Mouse (Mus musculus): ENCODE results near the gene Cpsf4l. TPM values are rescaled to one million over a fixed set of nuclear protein-coding genes. Genes with fewer than 3 reads are reported as not detected.
"Not testable (repeated sequence)": the region's sequence is repeated elsewhere in the genome, so short reads cannot be mapped to it uniquely, and the experiment has no call there.

The Cpsf4l gene
- total RNA-seq, 2 experiments from 2014 or later = not detected

DNA sequence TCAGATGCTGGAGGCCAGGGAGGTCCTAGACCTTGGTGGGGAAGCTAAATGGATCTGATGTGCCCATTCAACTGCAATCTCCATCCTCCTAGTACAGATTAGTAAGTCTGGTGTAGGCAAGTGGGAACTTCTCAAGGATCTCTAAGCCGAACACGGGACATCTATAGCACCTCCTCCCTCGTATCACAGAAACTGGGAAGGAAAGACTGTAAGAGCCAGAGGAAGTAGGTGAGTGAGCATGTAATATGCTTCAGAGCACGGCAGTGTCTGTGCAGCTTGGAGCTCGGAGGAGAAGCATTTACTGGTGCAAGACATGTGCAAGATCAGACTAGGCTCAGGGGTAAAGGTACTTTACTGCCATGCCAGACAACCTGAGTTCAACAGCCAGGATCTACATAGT is 41.0 kb downstream of the Cpsf4l start:
- DNase-seq (ENCODE audit: low spot score) = no peak

GRCm38 (mm10) chr11:113667704-113668103 is 42.1 kb downstream of the Cpsf4l start:
- no peak for DNase-seq (ENCODE audit: low spot score)

GRCm38 (mm10) chr11:113667122-113667521 is 42.7 kb downstream of the Cpsf4l start:
- DNase-seq (ENCODE audit: low spot score) = no peak

- no peak for DNase-seq (ENCODE audit: low spot score)
Measured at GRCm38 (mm10) chr11:113666648-113667047, 43.2 kb downstream of the Cpsf4l start.

DNA sequence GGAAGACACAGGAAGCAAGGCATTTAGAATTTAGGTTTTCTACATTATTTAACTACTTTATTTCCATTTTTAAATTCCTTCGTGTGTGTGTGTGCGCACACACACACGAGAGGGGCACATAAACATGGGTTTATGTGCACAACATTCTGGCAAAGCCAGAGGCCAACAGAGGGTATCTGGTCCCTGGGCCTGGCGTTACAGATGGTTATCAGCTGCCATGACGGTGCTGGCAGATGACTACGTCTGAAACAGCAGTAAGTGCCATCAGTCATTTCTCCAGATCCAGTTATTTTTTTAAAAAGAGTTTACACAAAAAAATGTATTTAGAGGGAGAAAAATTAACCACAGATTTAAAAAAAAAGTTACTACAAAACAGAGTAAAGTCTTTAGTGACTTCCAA is 43.6 kb downstream of the Cpsf4l start:
- DNase-seq (ENCODE audit: low spot score) = no peak

DNA sequence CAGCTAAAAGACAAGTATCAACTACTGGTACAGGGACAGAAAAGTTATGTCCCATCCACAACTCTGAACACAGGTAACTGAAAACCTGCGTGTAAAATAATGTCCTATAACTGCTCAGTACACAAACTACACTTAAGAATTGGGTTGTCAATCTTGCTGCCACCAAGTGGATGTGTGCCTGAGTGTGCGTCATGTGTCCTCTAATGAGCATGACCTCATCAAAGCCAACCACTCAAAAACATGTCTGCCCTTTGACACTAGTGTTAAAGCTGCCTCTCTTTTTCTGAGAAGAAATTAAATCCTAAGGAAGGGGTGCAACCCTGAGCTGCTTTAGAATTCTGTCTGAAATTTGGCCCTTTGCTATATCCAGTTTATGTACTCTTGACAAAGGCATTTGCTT is 45.5 kb downstream of the Cpsf4l start:
- DNase-seq (ENCODE audit: low spot score) = no peak

GRCm38 (mm10) chr11:113661835-113662351 is 47.9 kb downstream of the Cpsf4l start:
- DNase-seq (ENCODE audit: low spot score) = no peak

- peak; percentile 45 for DNase-seq (ENCODE audit: low spot score)
Measured at GRCm38 (mm10) chr11:113660940-113661339, 48.9 kb downstream of the Cpsf4l start.

DNA sequence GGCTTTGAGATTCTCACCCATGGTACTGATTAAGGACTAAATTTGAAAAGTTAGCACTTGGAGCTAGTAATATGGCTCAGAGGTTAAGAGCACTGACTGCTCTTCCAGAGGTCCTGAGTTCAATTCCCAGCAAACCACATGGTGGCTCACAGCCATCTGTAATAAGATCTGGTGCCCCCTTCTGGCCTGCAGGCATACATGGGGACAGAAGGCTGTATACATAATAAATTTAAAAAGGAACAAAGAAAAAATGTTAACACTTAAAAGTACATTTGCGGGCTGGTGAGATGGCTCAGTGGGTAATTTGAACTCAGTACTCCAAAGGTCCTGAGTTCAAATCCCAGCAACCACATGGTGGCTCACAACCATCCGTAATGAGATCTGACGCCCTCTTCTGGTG is 49.6 kb downstream of the Cpsf4l start:
- DNase-seq (ENCODE audit: low spot score) = not testable (repeated sequence)

DNA sequence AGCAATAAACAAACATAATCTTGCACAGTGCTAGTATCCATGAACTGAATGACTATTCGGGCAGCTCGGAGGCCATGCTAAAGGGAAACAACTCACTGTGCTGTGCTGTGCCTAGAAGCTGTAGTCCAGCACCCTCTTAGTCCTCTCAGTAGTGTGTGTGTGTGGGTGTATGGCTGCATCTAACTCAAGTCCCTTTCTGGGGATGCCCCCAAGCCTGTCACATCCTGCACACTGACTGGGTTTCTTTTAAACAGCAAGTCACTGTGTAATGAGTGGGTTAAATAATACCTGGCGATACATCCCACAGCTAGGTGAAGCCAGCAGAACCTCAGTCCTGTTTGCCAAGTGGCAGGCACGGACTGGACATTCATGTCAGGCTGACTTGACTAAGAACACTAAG is 51.1 kb downstream of the Cpsf4l start:
- DNase-seq (ENCODE audit: low spot score) = no peak

DNA sequence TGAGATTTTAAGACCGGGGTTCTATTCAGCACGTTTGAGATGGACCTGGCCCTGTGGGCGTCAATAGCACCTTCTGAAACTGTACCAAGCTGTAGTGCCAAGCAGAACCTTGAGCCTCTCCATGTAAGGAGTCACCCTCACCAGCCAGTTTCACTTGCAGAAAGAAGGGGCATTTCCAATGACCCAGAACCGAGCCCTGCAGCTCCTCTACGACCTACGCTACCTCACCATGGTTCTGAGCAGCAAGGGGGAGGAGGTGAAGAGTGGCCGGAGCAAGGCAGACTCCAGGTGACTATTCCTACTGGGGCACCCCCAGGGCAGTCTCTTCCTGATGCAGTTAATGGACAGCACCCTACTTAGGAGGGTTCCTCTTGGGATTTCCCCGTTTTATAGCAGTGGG is 51.5 kb downstream of the Cpsf4l start:
- DNase-seq (ENCODE audit: low spot score) = no peak

- no peak for DNase-seq (ENCODE audit: low spot score)
Measured at GRCm38 (mm10) chr11:113657221-113657620, 52.6 kb downstream of the Cpsf4l start.

DNA sequence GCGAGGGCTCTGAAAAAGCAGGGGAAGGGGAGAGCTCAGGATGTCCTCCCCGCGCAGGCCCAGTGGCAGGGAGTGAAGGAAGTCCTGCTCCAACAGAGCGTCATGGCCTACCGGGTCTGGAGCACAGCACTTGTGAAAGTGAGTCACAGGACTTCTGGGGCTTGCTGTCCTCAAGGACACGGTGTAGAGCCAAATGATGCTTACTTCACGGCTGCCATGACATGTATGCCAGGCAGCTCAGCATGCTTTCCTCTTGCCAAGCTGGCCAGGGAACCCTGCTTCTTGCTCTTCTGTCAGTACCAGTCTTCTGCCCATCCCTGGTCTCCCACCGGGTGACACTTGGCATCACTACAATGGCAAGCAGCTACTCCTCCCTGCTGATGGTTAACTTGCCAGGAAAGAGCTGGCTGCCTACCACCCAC is 53.3 kb downstream of the Cpsf4l start:
- no peak for DNase-seq (ENCODE audit: low spot score)

DNA sequence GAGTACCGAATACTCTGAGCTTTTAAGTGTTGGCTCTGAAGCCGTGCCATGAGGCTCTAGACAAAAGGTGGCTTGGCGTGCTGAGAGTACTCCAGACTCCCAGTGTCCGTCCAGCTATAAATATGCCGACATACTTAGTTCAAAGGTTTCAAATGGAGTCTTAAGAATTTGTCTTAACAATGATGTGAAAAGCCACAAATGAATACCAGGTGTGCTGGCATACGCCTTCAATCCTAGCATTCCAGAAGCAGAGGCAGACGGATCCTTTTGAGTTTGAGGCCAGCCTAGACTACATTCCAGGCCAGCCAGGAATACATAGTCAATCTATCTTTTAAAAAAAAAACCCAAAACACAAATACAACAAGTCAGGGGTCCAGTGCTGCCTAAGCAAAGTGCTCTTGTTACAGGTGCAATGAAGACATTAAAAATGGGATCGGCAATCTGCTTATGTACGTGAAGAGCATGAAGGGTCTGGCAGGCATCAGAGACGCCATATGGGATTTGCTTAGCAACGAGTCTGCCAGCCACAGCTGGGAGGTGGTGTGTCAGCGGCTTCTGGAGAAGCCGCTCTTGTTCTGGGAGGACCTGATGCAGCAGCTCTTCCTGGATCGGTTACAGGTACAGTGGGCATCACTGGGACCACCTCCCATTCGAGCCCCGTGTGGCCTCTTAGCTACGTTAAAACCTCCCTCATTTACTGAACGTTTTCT is 55.1 kb downstream of the Cpsf4l start:
- DNase-seq (ENCODE audit: low spot score) = no peak

DNA sequence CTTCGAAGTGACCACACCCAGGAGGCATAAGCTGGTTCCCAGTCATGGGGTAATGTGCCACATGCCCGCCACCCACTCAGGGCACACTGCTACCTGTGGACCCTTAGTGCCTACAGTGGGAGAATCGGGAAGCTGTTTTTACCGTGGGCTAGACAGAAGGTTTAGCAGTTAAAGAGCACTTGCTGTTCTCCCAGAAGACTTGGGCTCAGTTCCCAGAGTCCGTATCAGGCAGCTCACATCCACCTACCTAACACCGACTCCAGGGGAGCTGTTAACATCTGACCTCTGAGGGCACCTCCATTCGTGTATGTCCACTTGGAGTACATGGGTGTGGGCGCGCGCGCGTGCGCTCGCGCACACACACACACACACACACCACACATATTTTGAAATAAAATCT is 55.7 kb downstream of the Cpsf4l start:
- no peak for DNase-seq (ENCODE audit: low spot score)

- DNase-seq (ENCODE audit: low spot score) = no peak
Measured at GRCm38 (mm10) chr11:113652516-113652915, 57.3 kb downstream of the Cpsf4l start.

DNA sequence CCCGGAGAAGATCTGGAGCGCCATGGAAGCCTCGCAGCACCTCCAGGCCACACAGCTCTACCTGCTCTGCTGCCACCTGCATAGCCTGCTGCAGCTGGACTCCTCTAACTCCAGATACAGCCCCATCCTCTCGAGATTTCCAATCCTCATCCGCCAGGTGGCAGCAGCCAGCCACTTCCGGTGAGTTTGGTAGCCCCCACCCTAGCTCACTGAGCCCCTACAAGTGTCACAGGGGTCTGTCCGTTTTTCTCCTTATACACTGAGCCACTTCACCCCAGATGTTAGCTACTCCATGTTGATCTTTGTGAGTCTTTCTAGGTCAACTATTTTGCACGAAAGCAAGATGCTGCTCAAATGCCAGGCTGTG is 57.9 kb downstream of the Cpsf4l start:
- DNase-seq (ENCODE audit: low spot score) = no peak

DNA sequence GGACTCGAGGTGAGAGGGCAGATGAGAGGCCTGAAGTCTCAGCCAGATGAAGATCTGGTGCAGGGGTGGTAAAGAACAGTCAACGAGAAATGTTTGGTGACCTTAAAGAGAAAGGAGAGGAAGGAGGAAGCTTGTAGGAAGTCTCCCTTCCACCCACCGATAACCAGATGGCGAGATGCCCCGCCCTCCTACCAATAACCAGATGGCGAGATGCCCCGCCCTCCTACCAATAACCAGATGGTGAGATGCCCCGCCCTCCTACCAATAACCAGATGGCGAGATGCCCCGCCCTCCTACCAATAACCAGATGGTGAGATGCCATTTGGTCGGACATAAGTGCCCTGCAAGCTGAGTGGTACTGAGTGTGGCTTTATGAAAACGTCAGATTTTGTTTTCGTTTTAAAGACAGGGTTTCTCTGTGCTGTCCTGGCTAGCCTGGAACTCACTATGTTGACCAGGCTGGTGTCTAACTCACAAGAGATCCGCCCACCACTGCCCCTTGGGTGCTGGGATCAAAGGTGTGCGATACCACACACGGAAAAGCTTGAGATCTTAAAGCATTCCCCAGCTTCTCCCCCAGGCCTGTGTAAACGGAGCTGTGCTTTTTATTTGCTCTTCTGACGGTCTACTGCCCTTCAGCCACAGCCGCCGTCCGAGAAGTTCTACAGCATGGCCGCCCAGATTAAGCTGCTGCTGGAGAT is 58.5 kb downstream of the Cpsf4l start:
- DNase-seq (ENCODE audit: low spot score) = no peak

GRCm38 (mm10) chr11:113649353-113650210 is 60.2 kb downstream of the Cpsf4l start, which contains the start of gene Slc39a11:
TSS of gene Slc39a11 (minus strand) at chr11:113650079.
- DNase-seq (ENCODE audit: low spot score) = peak; percentile 52

DNA sequence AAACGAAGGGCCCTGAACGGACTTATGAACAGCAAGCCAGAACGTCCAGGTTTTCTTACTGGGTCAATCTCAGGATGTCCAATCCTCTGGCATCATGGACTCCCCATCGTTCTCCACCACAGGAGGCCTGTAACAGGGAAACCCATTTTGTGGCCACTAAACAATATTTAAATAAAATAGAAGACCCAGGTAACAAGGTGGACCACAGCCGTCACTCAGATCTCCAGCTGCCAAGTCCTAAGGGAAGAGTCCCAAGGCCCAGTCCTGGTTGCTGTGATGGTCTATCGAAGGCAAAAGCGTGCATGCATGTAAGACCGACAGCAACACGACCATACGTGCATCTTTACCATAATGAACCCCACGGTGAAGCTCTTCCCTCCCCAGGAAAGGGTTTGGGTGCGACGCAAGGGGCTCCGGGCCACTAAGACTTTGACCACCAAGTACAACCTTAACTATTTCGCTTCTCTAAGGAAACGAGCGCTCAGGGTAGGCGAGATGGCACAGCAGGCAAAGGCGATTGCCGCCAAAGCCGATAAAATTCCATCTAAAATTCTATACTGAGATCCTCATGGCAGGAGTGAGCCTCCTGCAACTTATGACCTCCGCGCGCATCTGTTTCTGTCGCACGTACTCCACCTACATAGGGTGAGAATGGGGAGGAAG is 61.0 kb downstream of the Cpsf4l start, which contains the start of gene Cog1:
Cog1 (plus strand) TSS at position 480 of the 663 bp plus-strand sequence.
- DNase-seq (ENCODE audit: low spot score) = no peak

All from gastrocnemius, adult 18-20 months (tissue).